Comparison of ENCODE assay signal across 8 mouse cellular contexts in the genomic region with DNA sequence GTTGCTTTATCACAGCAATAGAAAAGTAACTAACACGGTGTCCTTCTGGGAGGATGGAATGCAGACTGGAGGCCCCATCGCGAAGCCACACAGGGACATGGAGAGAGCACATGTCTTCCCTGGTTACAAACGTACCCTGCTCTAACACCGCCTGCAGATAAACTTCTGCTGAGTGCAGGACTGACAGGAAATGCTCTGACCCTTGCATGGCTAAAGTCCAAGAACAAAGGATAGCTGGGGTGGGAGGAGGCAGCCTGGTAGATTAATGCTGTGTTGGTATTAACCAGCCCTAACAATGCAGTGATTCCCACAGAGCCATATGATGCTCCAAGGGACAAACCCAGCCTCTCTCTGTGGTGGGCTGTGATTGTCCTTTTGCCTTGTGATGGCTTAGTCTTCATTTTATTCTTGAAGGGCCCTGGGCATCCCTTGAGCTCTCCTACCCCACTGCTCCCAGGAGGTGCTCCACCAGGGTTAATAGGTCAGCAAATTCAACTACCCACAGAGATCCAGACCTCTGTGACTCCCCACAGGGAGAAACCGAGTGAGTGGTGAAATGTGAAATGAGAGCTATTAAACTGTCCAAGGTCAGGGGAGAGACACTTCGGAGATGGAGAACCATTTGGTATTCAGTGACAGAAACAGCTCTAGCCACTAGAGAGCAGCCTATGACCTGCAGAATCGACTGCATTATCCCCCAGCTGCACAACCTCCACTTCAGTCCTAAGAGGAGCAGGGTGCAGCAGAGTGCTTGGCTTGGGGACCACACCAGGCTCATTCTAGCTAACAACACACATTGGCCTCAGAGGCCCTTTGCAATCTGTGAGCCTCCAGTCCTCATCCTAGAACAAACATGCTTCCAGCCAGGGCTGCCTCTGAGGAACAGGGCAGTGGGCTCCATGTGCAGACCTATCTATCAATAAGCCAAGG. TPM values are rescaled to one million over a fixed set of nuclear protein-coding genes. Genes with fewer than 3 reads are reported as not detected.
A peak's percentile ranks its signal among the peaks of the same experiment; 100 is the strongest.
DNase-seq lines count a peak whose midpoint lies in the region; ATAC-seq and TF ChIP-seq lines count a peak whose summit lies in the region.

No protein-coding gene starts in this region.

- H3K79me2 ChIP-seq in C2C12 (ENCODE audit: control insufficient read depth, insufficient read depth), result no peaks in the 10 kb centered on the region

- no peak for TF ChIP-seq POLR2A in brain, embryonic 14.5 days (IDR thresholded peaks at IDR 0.05; ENCODE audit: borderline replicate concordance, extremely low read depth, insufficient read depth, insufficient read length, poor library complexity, severe bottlenecking)

- DNase-seq in heart, adult 11 months, result peak; percentile 90
- no peak for DNase-seq in heart, postnatal 25 days (ENCODE audit: low spot score)
- DNase-seq in brain, embryonic 14.5 days (ENCODE audit: low read depth), result peak; percentile 67
- peak; percentile 67 for DNase-seq in heart, postnatal 4 days
- DNase-seq in layer of hippocampus, adult 9-11 months, result peak; percentile 25
- peak; percentile 78 for DNase-seq in retina, postnatal 1 day

- no peak overlapping the region for H3ac ChIP-seq in C2C12 (ENCODE audit: control insufficient read depth, insufficient read length, low read depth)

- no peaks in the 10 kb centered on the region for H3K27me3 ChIP-seq in C2C12 (ENCODE audit: control insufficient read depth, insufficient read depth, insufficient read length)

- H3K4me3 ChIP-seq in C2C12 (ENCODE audit: insufficient read depth, poor library complexity, severe bottlenecking), result no peak overlapping the region

- no peak for ATAC-seq in activated CD4-positive, CD25-positive, alpha-beta regulatory T cell, adult 4 months

- intact Hi-C loops in heart, postnatal 25 days (cut with DNase I), result loop anchor here (1.0 kb wide), 1 partner anchor 35 kb away; no protein-coding TSS in a partner anchor

- TF ChIP-seq CTCF in C2C12 (IDR thresholded peaks at IDR 0.05; ENCODE audit: control insufficient read depth, insufficient read depth, insufficient read length), result peak; percentile 52
- TF ChIP-seq CTCF in brain, embryonic 14.5 days (IDR thresholded peaks at IDR 0.05; ENCODE audit: borderline replicate concordance, extremely low read depth, insufficient read depth, insufficient read length), result peak; percentile 59; the same call in 1 of the 2 replicates

- H3K79me3 ChIP-seq in C2C12 (ENCODE audit: low read depth), result no peaks in the 10 kb centered on the region

- H3K36me3 ChIP-seq in C2C12 (ENCODE audit: control insufficient read depth, insufficient read depth), result peaks cover 11% of the 10 kb centered on the region

TF ChIP-seq in C2C12, 6 proteins besides CTCF, POLR2A, EP300 and RAD21:
- TF ChIP-seq MYOD1 (IDR thresholded peaks at IDR 0.05; ENCODE audit: control insufficient read depth, insufficient read length, low read depth) (no peak), CEBPB (IDR thresholded peaks at IDR 0.05; ENCODE audit: low read depth) (no peak), MYOG (IDR thresholded peaks at IDR 0.05; ENCODE audit: control insufficient read depth, extremely low read depth, insufficient read length) (no peak), USF1 (IDR thresholded peaks at IDR 0.05; ENCODE audit: low read depth) (no peak), MAX (IDR thresholded peaks at IDR 0.05) (no peak), FOSL1 (IDR thresholded peaks at IDR 0.05; ENCODE audit: insufficient read depth, low read length, poor library complexity, severe bottlenecking) (no peak)

RNA-seq across cellular contexts. Expression of a gene that starts 28.1 kb away (rescaled TPM):
- total RNA-seq in heart, postnatal 25 days (2021), result 10 to 100 TPM; 24.3 to 27.3 TPM
- polyA plus RNA-seq in C2C12 (2012; fragmentation: generic; extraction: Trizol), result 2.1 TPM
- 0.55 and 0.85 TPM in 2 replicates for polyA plus RNA-seq in brain, embryonic 14.5 days (2012; rRNA removed)
- 10 to 100 TPM; 31.3 to 33.6 TPM for total RNA-seq in heart, postnatal 4 days (2021)
- 1 to 10 TPM; 7.8 to 8.7 TPM for polyA plus RNA-seq in activated CD4-positive, CD25-positive, alpha-beta regulatory T cell, adult 4 months (2017; shearing (Covaris generic))

RNA-seq across cellular contexts. Expression of a gene that starts 46.9 kb away (rescaled TPM):
- 10 to 100 TPM; 32.7 to 36.8 TPM for total RNA-seq in heart, postnatal 25 days (2021)
- 51.0 TPM for polyA plus RNA-seq in C2C12 (2012; fragmentation: generic; extraction: Trizol)
- 126 and 165 TPM in 2 replicates for polyA plus RNA-seq in brain, embryonic 14.5 days (2012; rRNA removed)
- 10 to 100 TPM; 37.1 to 39.1 TPM for total RNA-seq in heart, postnatal 4 days (2021)
- polyA plus RNA-seq in activated CD4-positive, CD25-positive, alpha-beta regulatory T cell, adult 4 months (2017; shearing (Covaris generic)), result 10 to 100 TPM; 46.7 to 61.4 TPM
